ENCODE assay signal across 26 mouse cellular contexts in the genomic region with DNA sequence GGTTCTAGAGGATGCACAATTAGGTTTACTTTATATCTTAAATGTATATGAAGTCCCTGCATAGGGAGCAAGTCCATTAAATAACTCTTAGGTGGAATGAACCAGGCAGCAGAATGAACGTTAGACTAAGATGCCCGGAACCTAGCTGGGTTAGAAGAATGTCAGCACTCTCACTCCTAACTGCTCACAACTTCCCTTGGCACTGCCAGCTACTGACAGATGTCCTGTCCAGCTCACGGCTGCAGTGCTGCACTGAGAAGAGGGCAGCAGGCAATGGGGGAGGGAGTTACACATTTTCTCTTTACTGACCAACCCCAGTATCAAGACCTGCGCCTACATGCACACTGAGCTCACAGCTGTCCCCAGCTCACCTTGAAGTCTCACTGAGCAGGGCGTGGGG. TPM values are rescaled to one million over a fixed set of nuclear protein-coding genes. Genes with fewer than 3 reads are reported as not detected.
"Had no signal": no experiment of that assay in that cellular context is flagged by ENCODE, and none has a peak within 500 bp of the region (broad histone marks: within the 10 kb centered on the region; RNA-seq: fewer than 3 reads in every experiment).

No protein-coding gene starts in this region.

- H3K27me3 ChIP-seq: limb, embryonic 12.5 days; limb, embryonic 15.5 days; liver, embryonic 12.5 days; midbrain, embryonic 13.5 days; neural tube, embryonic 12.5 days; neural tube, embryonic 15.5 days had no signal

- ATAC-seq: liver, embryonic 12.5 days; midbrain, embryonic 13.5 days had no signal

- H3K9ac ChIP-seq: limb, embryonic 12.5 days; limb, embryonic 15.5 days; liver, embryonic 12.5 days; lung, embryonic 14.5 days; midbrain, embryonic 13.5 days; neural tube, embryonic 12.5 days; neural tube, embryonic 15.5 days had no signal

- H3K4me3 ChIP-seq: limb, embryonic 12.5 days; limb, embryonic 15.5 days; liver, embryonic 12.5 days; midbrain, embryonic 13.5 days; neural tube, embryonic 12.5 days; neural tube, embryonic 15.5 days had no signal

- H3K9me3 ChIP-seq: limb, embryonic 12.5 days; limb, embryonic 15.5 days; liver, embryonic 12.5 days; midbrain, embryonic 13.5 days; neural tube, embryonic 12.5 days; neural tube, embryonic 15.5 days had no signal

- H3K27ac ChIP-seq: limb, embryonic 12.5 days; limb, embryonic 15.5 days; liver, embryonic 12.5 days; macrophage; midbrain, embryonic 13.5 days; neural tube, embryonic 12.5 days; neural tube, embryonic 15.5 days had no signal

- H3K4me2 ChIP-seq: limb, embryonic 12.5 days; limb, embryonic 15.5 days; liver, embryonic 12.5 days; lung, embryonic 14.5 days; midbrain, embryonic 13.5 days; neural tube, embryonic 12.5 days; neural tube, embryonic 15.5 days had no signal

- H3K4me1 ChIP-seq: limb, embryonic 12.5 days; midbrain, embryonic 13.5 days; neural tube, embryonic 12.5 days; neural tube, embryonic 15.5 days had no signal

- DNase-seq: kidney, adult 18-20 months; kidney, adult 9 months; kidney, postnatal 14 days; kidney, postnatal 4 days; left cerebral cortex, postnatal 4 days; lung, embryonic 14.5 days; lung, postnatal 14 days; right cerebral cortex, adult 18-20 months; right cerebral cortex, postnatal 14 days; right cerebral cortex, postnatal 4 days; thymus, postnatal 25 days had no signal

RNA-seq across cellular contexts. Expression of gene Gm21885, which starts 5.4 kb away (rescaled TPM):
- total RNA-seq: layer of hippocampus, adult 18-20 months; layer of hippocampus, postnatal 14 days; left cerebral cortex, adult 8-10 months; left cerebral cortex, postnatal 14 days; left cerebral cortex, postnatal 4 days; megakaryocyte, adult 5-6 weeks; midbrain, postnatal 0 days had no signal
- polyA plus RNA-seq: kidney, embryonic 16.5 days; limb, embryonic 12.5 days; liver, embryonic 12.5 days; macrophage; midbrain, embryonic 13.5 days; midbrain, postnatal 0 days; neural tube, embryonic 12.5 days; neural tube, embryonic 15.5 days; thymus, postnatal 0 days had no signal

RNA-seq across cellular contexts. Expression of gene Wfikkn2, which starts 41.3 kb away (rescaled TPM):
- total RNA-seq: megakaryocyte, adult 5-6 weeks had no signal
- polyA plus RNA-seq: macrophage had no signal
